Mouse (Mus musculus): ENCODE measurements around the gene Dlgap1. TPM values are rescaled to one million over a fixed set of nuclear protein-coding genes. Genes with fewer than 3 reads are reported as not detected.

The Dlgap1 gene
- polyA plus RNA-seq, 1 experiment, result 367 TPM

- peak in 1 of 2 experiments; percentile 51 for DNase-seq (ENCODE audit: extremely low spot score in 1 of 2, low spot score in 1 of 2)
Measured at GRCm38 (mm10) chr17:70333440-70333839, 364.6 kb downstream of the Dlgap1 start.

GRCm38 (mm10) chr17:70334171-70334570 lies 365.3 kb downstream of the Dlgap1 start:
- no peak for DNase-seq (ENCODE audit: extremely low spot score in 1 of 2, low spot score in 1 of 2)

GRCm38 (mm10) chr17:70339821-70340220 lies 370.9 kb downstream of the Dlgap1 start:
- no peak for DNase-seq (ENCODE audit: extremely low spot score in 1 of 2, low spot score in 1 of 2)

- no peak for DNase-seq (ENCODE audit: extremely low spot score in 1 of 2, low spot score in 1 of 2)
Measured at GRCm38 (mm10) chr17:70341230-70341629, 372.4 kb downstream of the Dlgap1 start.

- DNase-seq (ENCODE audit: extremely low spot score in 1 of 2, low spot score in 1 of 2), result peak in 1 of 2 experiments; percentile 62
Measured at GRCm38 (mm10) chr17:70341920-70342319, 373.0 kb downstream of the Dlgap1 start.

- DNase-seq (ENCODE audit: extremely low spot score in 1 of 2, low spot score in 1 of 2), result no peak
Measured at GRCm38 (mm10) chr17:70347403-70347802, 378.5 kb downstream of the Dlgap1 start.

GRCm38 (mm10) chr17:70363561-70363960 lies 394.7 kb downstream of the Dlgap1 start:
- DNase-seq (ENCODE audit: extremely low spot score in 1 of 2, low spot score in 1 of 2), result peak; percentile 76 to 85

- DNase-seq (ENCODE audit: extremely low spot score in 1 of 2, low spot score in 1 of 2), result no peak
Measured at GRCm38 (mm10) chr17:70363971-70364370, 395.1 kb downstream of the Dlgap1 start.

GRCm38 (mm10) chr17:70369124-70369523 lies 400.3 kb downstream of the Dlgap1 start:
- no peak for DNase-seq (ENCODE audit: extremely low spot score in 1 of 2, low spot score in 1 of 2)

GRCm38 (mm10) chr17:70377020-70377419 lies 408.1 kb downstream of the Dlgap1 start:
- DNase-seq (ENCODE audit: extremely low spot score in 1 of 2, low spot score in 1 of 2), result peak in 1 of 2 experiments; percentile 76

GRCm38 (mm10) chr17:70388447-70388846 lies 419.6 kb downstream of the Dlgap1 start:
- peak in 1 of 2 experiments; percentile 24 for DNase-seq (ENCODE audit: extremely low spot score in 1 of 2, low spot score in 1 of 2)

GRCm38 (mm10) chr17:70397220-70397619 lies 428.3 kb downstream of the Dlgap1 start:
- DNase-seq (ENCODE audit: extremely low spot score in 1 of 2, low spot score in 1 of 2), result no peak

- DNase-seq (ENCODE audit: extremely low spot score in 1 of 2, low spot score in 1 of 2), result peak in 1 of 2 experiments; percentile 20
Measured at GRCm38 (mm10) chr17:70397708-70398107, 428.8 kb downstream of the Dlgap1 start.

GRCm38 (mm10) chr17:70401909-70402308 lies 433.0 kb downstream of the Dlgap1 start:
- DNase-seq (ENCODE audit: extremely low spot score in 1 of 2, low spot score in 1 of 2), result no peak

- DNase-seq (ENCODE audit: extremely low spot score in 1 of 2, low spot score in 1 of 2), result no peak
Measured at GRCm38 (mm10) chr17:70403750-70404149, 434.9 kb downstream of the Dlgap1 start.

GRCm38 (mm10) chr17:70414202-70414601 lies 445.3 kb downstream of the Dlgap1 start:
- no peak for DNase-seq (ENCODE audit: extremely low spot score in 1 of 2, low spot score in 1 of 2)

- peak in 1 of 2 experiments; percentile 43 for DNase-seq (ENCODE audit: extremely low spot score in 1 of 2, low spot score in 1 of 2)
Measured at GRCm38 (mm10) chr17:70427866-70428265, 459.0 kb downstream of the Dlgap1 start.

- peak; percentile 67 to 95 for DNase-seq (ENCODE audit: extremely low spot score in 1 of 2, low spot score in 1 of 2)
Measured at GRCm38 (mm10) chr17:70429746-70430451, 461.0 kb downstream of the Dlgap1 start.

- peak in 1 of 2 experiments; percentile 92 for DNase-seq (ENCODE audit: extremely low spot score in 1 of 2, low spot score in 1 of 2)
Measured at GRCm38 (mm10) chr17:70430452-70430787, 461.5 kb downstream of the Dlgap1 start.

- DNase-seq (ENCODE audit: extremely low spot score in 1 of 2, low spot score in 1 of 2), result no peak
Measured at GRCm38 (mm10) chr17:70432834-70433233, 464.0 kb downstream of the Dlgap1 start.

GRCm38 (mm10) chr17:70434549-70434948 lies 465.7 kb downstream of the Dlgap1 start:
- no peak for DNase-seq (ENCODE audit: extremely low spot score in 1 of 2, low spot score in 1 of 2)

GRCm38 (mm10) chr17:70435612-70436011 lies 466.7 kb downstream of the Dlgap1 start:
- no peak for DNase-seq (ENCODE audit: extremely low spot score in 1 of 2, low spot score in 1 of 2)

GRCm38 (mm10) chr17:70437229-70437628 lies 468.4 kb downstream of the Dlgap1 start:
- DNase-seq (ENCODE audit: extremely low spot score in 1 of 2, low spot score in 1 of 2), result no peak
